Mouse (Mus musculus) embryonic facial prominence, embryonic 15.5 days (tissue): ENCODE data around the gene F10. TPM values are rescaled to one million over a fixed set of nuclear protein-coding genes. Genes with fewer than 3 reads are reported as not detected.

Experiments used
- ATAC-seq: fragments of 200-750 bp; cut with Nextera tagmentation; 2 replicates; pipeline ENCODE4 v1.8.0; 2017; ENCODE audit warnings: low read depth, moderate TSS enrichment; ENCODE audit not compliant: insufficient number of reproducible peaks, low FRiP score, low TSS enrichment
- H3K27ac ChIP-seq: fragments of 300-500 bp; sonication (generic); replicated peaks from 2 replicates; pipeline ENCODE4 v1.5.1; 2015; ENCODE audit warnings: mild to moderate bottlenecking, inconsistent platforms
- H3K27me3 ChIP-seq: fragments of 300-500 bp; sonication (generic); 2 replicates; pipeline ENCODE4 v1.6.1; 2015; ENCODE audit warnings: inconsistent platforms
- H3K36me3 ChIP-seq: fragments of 300-500 bp; sonication (generic); 2 replicates; pipeline ENCODE4 v1.6.1; 2015; ENCODE audit warnings: mild to moderate bottlenecking, inconsistent platforms
- H3K4me1 ChIP-seq: fragments of 300-500 bp; sonication (generic); 2 replicates; pipeline ENCODE4 v1.6.1; 2015; ENCODE audit warnings: inconsistent platforms
- H3K4me2 ChIP-seq: fragments of 300-500 bp; sonication (generic); replicated peaks from 2 replicates; pipeline ENCODE4 v1.6.1; 2015; ENCODE audit warnings: mild to moderate bottlenecking, inconsistent platforms
- H3K4me3 ChIP-seq: fragments of 300-500 bp; sonication (generic); replicated peaks from 2 replicates; pipeline ENCODE4 v1.5.1; 2015; ENCODE audit warnings: mild to moderate bottlenecking, inconsistent platforms
- H3K9ac ChIP-seq: fragments of 300-500 bp; sonication (generic); 2 replicates; pipeline ENCODE4 v1.6.1; 2015; ENCODE audit warnings: inconsistent platforms
- H3K9me3 ChIP-seq: fragments of 300-500 bp; sonication (generic); replicated peaks from 2 replicates; pipeline ENCODE4 v1.6.1; 2016; ENCODE audit warnings: inconsistent platforms
- WGBS: fragments of 180-500 bp; shearing (Covaris S2); methylation state at CpG from one replicate; pipeline ENCODE4 v1.1.7; 2015; 5-methylcytosine and 5-hydroxymethylcytosine counted together
- polyA plus RNA-seq: library from polyadenylated mRNA; unstranded; fragments of >200 nt; fragmentation: Nextera tagmentation; extraction: Ambion mirVana; gene quantifications from 2 replicates; pipeline ENCODE4 v1.2.1, GENCODE M21; 2015

F10 gene
- polyA plus RNA-seq, 1 experiment from 2014 or later = 0.13 TPM

DNA sequence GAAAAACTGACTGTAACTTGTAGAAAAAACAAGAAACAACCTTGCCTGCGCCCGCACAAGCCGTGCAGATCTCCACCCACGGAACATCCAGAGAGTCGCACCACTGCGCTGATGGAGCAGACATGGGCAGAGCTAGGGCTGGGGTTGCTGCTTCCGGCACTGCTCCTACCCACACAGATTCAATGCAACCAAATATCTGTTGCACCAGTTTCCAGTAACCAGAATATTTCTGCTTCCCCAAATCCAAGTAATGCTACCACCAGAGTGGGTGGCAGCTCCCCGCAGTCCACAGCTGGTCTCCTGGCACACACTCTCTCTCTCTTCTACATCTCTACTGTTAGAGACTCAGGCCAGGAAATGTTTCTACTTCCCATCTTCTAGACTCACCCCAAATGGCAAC, 15.3 kb upstream of the F10 start:
- no peaks in the 10 kb centered on the region for H3K4me1 ChIP-seq
- 86% methylated on average over 8 of the region's 8 CpGs for WGBS

GRCm38 (mm10) chr8:13025487-13026224, 11.5 kb upstream of the F10 start, which contains the start of gene F7:
TSS of gene F7 (plus strand) at chr8:13026034.
- WGBS = 57% methylated on average over 10 of the region's 10 CpGs
- Histone ChIP-seq H3K36me3 (no peaks in the 10 kb centered on the region), H3K27me3 (no peaks in the 10 kb centered on the region), H3K9ac (no peak within 1 kb of the TSS), H3K9me3 (no peaks in the 10 kb centered on the region), H3K4me2 (no peak within 1 kb of the TSS), H3K27ac (no peak within 1 kb of the TSS), H3K4me3 (no peak within 1 kb of the TSS), H3K4me1 (no peaks in the 10 kb centered on the region)
- ATAC-seq = no peak

More for the DNA sequence above, 15.3 kb upstream of the F10 start:
- no peak overlapping the region for H3K9ac ChIP-seq
- no peak overlapping the region for H3K4me2 ChIP-seq
- H3K4me3 ChIP-seq = no peak overlapping the region
- H3K27ac ChIP-seq = no peak overlapping the region
- 0 out of 2 replicates have a peak, but pooled peaks cover 9% of the 10 kb centered on the region for H3K36me3 ChIP-seq
- ATAC-seq = no peak
- H3K27me3 ChIP-seq = no peaks in the 10 kb centered on the region
- no peaks in the 10 kb centered on the region for H3K9me3 ChIP-seq

DNA sequence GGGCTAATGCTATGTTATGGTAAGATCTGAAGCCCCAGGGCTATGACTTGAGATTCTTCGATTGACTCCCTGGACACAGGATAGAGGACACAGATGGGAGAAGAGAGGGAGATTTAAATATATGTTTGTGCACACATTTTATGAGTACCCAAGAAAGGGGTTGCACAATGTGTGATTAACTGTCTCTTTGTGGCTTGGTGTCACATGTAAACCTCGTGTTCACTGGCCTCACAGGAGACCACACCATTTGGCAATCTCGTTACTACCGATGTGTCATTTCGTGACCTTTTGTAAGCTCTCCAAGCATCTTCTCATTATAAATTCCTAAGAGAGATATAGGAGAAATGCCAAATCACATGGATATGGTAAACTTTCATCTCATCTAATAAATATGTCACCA, 9.5 kb upstream of the F10 start:
- no peak overlapping the region for H3K4me2 ChIP-seq
- no peaks in the 10 kb centered on the region for H3K4me1 ChIP-seq
- H3K9me3 ChIP-seq = no peaks in the 10 kb centered on the region
- H3K4me3 ChIP-seq = no peak overlapping the region
- H3K36me3 ChIP-seq = no peaks in the 10 kb centered on the region
- ATAC-seq = no peak
- WGBS = 86% methylated on average over 5 of the region's 5 CpGs
- no peak overlapping the region for H3K9ac ChIP-seq
- no peak overlapping the region for H3K27ac ChIP-seq
- H3K27me3 ChIP-seq = no peaks in the 10 kb centered on the region

GRCm38 (mm10) chr8:13028482-13028881, 8.6 kb upstream of the F10 start:
- Histone ChIP-seq H3K27ac (no peak overlapping the region), H3K9ac (no peak overlapping the region), H3K27me3 (no peaks in the 10 kb centered on the region), H3K4me3 (no peak overlapping the region), H3K9me3 (no peaks in the 10 kb centered on the region), H3K4me2 (no peak overlapping the region), H3K4me1 (no peaks in the 10 kb centered on the region), H3K36me3 (no peaks in the 10 kb centered on the region)
- no peak for ATAC-seq
- WGBS = 64% methylated on average over 5 of the region's 5 CpGs

DNA sequence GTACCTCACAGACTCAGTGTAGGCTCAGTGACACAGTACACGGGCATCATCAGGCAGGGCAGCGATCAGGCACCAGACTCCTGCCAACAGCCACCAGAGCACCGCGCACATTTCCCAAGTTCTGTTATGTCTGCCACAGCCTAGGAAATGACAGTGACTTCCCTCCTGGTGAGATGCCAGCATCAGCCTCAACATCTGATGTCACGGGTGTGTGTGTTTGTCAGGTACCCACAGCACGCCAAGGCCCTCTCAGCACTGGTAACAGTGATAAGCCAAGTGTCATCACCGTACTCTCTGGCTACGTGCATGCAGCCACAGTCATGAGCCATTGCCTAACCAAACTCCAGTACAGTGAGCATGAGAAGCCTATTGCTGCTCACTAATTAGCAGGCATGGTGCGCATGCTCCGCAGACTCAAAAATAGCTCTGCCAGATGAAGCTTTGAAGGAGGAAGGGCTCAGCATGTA, 729 bp upstream of the F10 start:
- Histone ChIP-seq H3K27ac (0 out of 2 replicates have a peak overlapping the region, but pooled peaks have one; percentile 11), H3K4me1 (peaks cover 8% of the 10 kb centered on the region; the same call in 1 of the 2 replicates), H3K4me3 (no peak overlapping the region), H3K27me3 (no peaks in the 10 kb centered on the region), H3K4me2 (no peak overlapping the region), H3K9ac (no peak overlapping the region), H3K36me3 (no peaks in the 10 kb centered on the region), H3K9me3 (no peaks in the 10 kb centered on the region)
- ATAC-seq = no peak
- 80% methylated on average over 10 of the region's 10 CpGs for WGBS

DNA sequence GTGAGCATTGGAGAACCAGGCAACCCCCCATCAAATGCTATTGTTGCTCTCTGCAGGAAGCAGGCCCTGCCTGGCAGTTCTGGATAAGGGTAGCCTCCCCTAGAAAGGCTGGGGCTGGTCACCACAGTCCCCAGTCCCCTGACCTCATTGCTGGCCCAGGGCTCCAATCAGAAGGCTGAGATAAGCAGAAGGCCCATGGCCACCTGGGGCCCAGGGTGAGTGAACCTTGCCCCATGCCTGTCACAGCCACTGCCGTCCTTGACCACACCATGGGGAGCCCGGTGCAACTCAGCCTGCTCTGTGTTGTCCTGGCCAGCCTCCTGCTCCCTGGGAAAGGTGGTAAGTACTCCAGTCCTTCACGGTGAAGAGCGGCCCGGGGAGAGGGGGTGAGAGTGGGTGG, 461 bp downstream of the F10 start:
- no peaks in the 10 kb centered on the region for H3K36me3 ChIP-seq
- 62% methylated on average over 5 of the region's 5 CpGs for WGBS
- peaks cover 8% of the 10 kb centered on the region; the same call in 1 of the 2 replicates for H3K4me1 ChIP-seq
- H3K9ac ChIP-seq = no peak overlapping the region
- H3K27ac ChIP-seq = no peak overlapping the region
- H3K9me3 ChIP-seq = no peaks in the 10 kb centered on the region
- H3K4me2 ChIP-seq = no peak overlapping the region
- no peaks in the 10 kb centered on the region for H3K27me3 ChIP-seq
- no peak overlapping the region for H3K4me3 ChIP-seq
- ATAC-seq = no peak

- Histone ChIP-seq H3K4me1 (peaks cover 8% of the 10 kb centered on the region; the same call in 1 of the 2 replicates), H3K27ac (no peak overlapping the region), H3K9ac (no peak overlapping the region), H3K36me3 (no peaks in the 10 kb centered on the region), H3K9me3 (no peaks in the 10 kb centered on the region), H3K27me3 (no peaks in the 10 kb centered on the region), H3K4me3 (no peak overlapping the region), H3K4me2 (no peak overlapping the region)
- 75% methylated on average over 6 of the region's 6 CpGs for WGBS
- no peak for ATAC-seq
Observed at GRCm38 (mm10) chr8:13039054-13039453, 1.9 kb downstream of the F10 start.

GRCm38 (mm10) chr8:13041459-13041858, 4.4 kb downstream of the F10 start:
- H3K36me3 ChIP-seq = no peaks in the 10 kb centered on the region
- H3K27ac ChIP-seq = no peak overlapping the region
- no peak for ATAC-seq
- no peak overlapping the region for H3K4me2 ChIP-seq
- H3K9me3 ChIP-seq = no peaks in the 10 kb centered on the region
- H3K9ac ChIP-seq = no peak overlapping the region
- H3K27me3 ChIP-seq = no peaks in the 10 kb centered on the region
- WGBS = 81% methylated on average over 4 of the region's 4 CpGs
- no peak overlapping the region for H3K4me3 ChIP-seq
- peaks cover 5% of the 10 kb centered on the region; the same call in 1 of the 2 replicates for H3K4me1 ChIP-seq

DNA sequence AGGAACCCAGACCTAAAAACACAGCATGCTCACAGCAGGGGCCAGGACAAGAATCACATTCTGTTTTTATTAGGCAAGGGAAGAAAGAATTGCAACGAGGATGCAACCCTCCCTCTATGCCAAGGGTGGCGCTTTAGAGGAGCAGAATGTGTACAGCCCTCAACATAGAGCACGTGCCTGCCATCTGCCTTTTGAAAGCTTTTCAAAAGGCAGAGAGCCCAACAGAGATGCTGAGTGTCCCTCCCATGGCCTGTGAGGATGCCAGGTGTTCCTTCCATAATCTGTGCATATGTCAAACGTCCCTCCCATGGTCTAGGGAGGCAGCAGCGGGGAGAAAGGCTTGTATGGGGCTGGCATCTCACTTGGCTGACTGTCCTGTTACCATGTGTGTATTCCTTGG, 10.5 kb downstream of the F10 start:
- Histone ChIP-seq H3K4me2 (no peak overlapping the region), H3K27me3 (no peaks in the 10 kb centered on the region), H3K9ac (no peak overlapping the region), H3K27ac (no peak overlapping the region), H3K4me1 (no peaks in the 10 kb centered on the region), H3K4me3 (no peak overlapping the region), H3K36me3 (no peaks in the 10 kb centered on the region), H3K9me3 (no peaks in the 10 kb centered on the region)
- ATAC-seq = no peak
- WGBS = 53% methylated on average over 5 of the region's 5 CpGs

GRCm38 (mm10) chr8:13050550-13050949, 13.4 kb downstream of the F10 start:
- WGBS = 83% methylated on average over 10 of the region's 10 CpGs
- no peaks in the 10 kb centered on the region for H3K36me3 ChIP-seq
- no peak overlapping the region for H3K4me3 ChIP-seq
- no peaks in the 10 kb centered on the region for H3K27me3 ChIP-seq
- no peak overlapping the region for H3K9ac ChIP-seq
- ATAC-seq = no peak
- H3K4me2 ChIP-seq = no peak overlapping the region
- no peaks in the 10 kb centered on the region for H3K9me3 ChIP-seq
- no peaks in the 10 kb centered on the region for H3K4me1 ChIP-seq
- H3K27ac ChIP-seq = no peak overlapping the region

- no peaks in the 10 kb centered on the region for H3K27me3 ChIP-seq
- no peak overlapping the region for H3K4me3 ChIP-seq
- WGBS = 84% methylated on average over 4 of the region's 4 CpGs
- no peak overlapping the region for H3K4me2 ChIP-seq
- no peak overlapping the region for H3K9ac ChIP-seq
- no peaks in the 10 kb centered on the region for H3K4me1 ChIP-seq
- no peak overlapping the region for H3K27ac ChIP-seq
- no peak for ATAC-seq
- no peaks in the 10 kb centered on the region for H3K36me3 ChIP-seq
- H3K9me3 ChIP-seq = no peaks in the 10 kb centered on the region
Observed at GRCm38 (mm10) chr8:13057351-13057750, 20.2 kb downstream of the F10 start.
